Comparison of ENCODE assay signal across 15 mouse cellular contexts in the genomic region with DNA sequence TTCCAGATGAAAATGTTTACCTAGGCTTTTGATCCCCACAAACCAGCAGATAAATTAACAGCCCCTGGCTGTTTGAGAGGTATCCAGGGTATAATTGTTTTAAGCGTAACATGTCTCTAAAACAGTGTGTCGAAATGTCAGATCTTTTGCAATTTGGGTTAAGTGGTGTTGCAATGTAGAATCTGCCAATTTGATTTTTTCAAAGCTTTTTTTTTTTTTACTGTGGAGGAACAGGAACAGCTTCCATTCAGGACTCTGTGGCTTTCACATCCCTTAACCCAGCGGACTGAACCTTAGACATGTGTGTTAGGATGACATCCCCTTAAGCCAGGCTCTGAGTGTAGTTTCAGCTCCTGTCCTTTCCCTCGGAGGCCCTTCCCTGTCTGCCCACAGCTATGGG. TPM values are rescaled to one million over a fixed set of nuclear protein-coding genes. Genes with fewer than 3 reads are reported as not detected.
A peak's percentile ranks its signal among the peaks of the same experiment; 100 is the strongest.
DNase-seq lines count a peak whose midpoint lies in the region; ATAC-seq and TF ChIP-seq lines count a peak whose summit lies in the region.
"Had no signal": no experiment of that assay in that cellular context is flagged by ENCODE, and none has a peak within 500 bp of the region (broad histone marks: within the 10 kb centered on the region; RNA-seq: fewer than 3 reads in every experiment).

No protein-coding gene starts in this region.

- H3K9ac ChIP-seq in liver, adult 2 months (ENCODE audit: low read depth, low read length), result no peak overlapping the region
- H3K9ac ChIP-seq in forebrain, embryonic 11.5 days (ENCODE audit: low read length), result no peak overlapping the region
- H3K9ac ChIP-seq: embryonic facial prominence, embryonic 15.5 days; neural tube, embryonic 12.5 days had no signal

- H3K27me3 ChIP-seq in liver, adult 2 months (ENCODE audit: control insufficient read depth, insufficient read depth, low read length), result no peaks in the 10 kb centered on the region
- no peaks in the 10 kb centered on the region for H3K27me3 ChIP-seq in forebrain, embryonic 11.5 days (ENCODE audit: control insufficient read depth, insufficient read depth, low read length)
- H3K27me3 ChIP-seq: embryonic facial prominence, embryonic 15.5 days; megakaryocyte, embryonic 14.5 days; neural tube, embryonic 12.5 days had no signal

- H3K36me3 ChIP-seq in liver, adult 2 months (ENCODE audit: control insufficient read depth, insufficient read depth, low read length), result no peaks in the 10 kb centered on the region
- H3K36me3 ChIP-seq in macrophage (ENCODE audit: inconsistent target), result no peaks in the 10 kb centered on the region
- H3K36me3 ChIP-seq in forebrain, embryonic 11.5 days (ENCODE audit: control insufficient read depth, insufficient read depth, low read length), result no peaks in the 10 kb centered on the region
- H3K36me3 ChIP-seq: embryonic facial prominence, embryonic 15.5 days; neural tube, embryonic 12.5 days had no signal

- TF ChIP-seq POLR2A in liver, adult 2 months (IDR thresholded peaks at IDR 0.05; ENCODE audit: extremely low read depth, insufficient read depth, low read length), result no peak

- H3K79me2 ChIP-seq in liver, adult 2 months (ENCODE audit: control insufficient read depth, insufficient read depth, low read length), result peaks cover 27% of the 10 kb centered on the region; the same call in 1 of the 2 replicates
- peaks cover 87% of the 10 kb centered on the region for H3K79me2 ChIP-seq in macrophage (ENCODE audit: inconsistent target)

- ATAC-seq in forebrain, embryonic 11.5 days (replicated peaks; ENCODE audit: low FRiP score), result no peak
- ATAC-seq: forebrain, embryonic 14.5 days had no signal

- intact Hi-C loops in left cerebral cortex, postnatal 14 days (cut with DNase I), result no loop called here

- peak; percentile 93 for DNase-seq in liver, adult 2 months (ENCODE audit: extremely low read depth, low read depth, low spot score)
- DNase-seq in liver, result no peak
- peak; percentile 54 for DNase-seq in NIH3T3 (ENCODE audit: low read depth)
- DNase-seq in fat pad, adult 2 months (ENCODE audit: extremely low read depth, low read depth, low spot score), result peak; percentile 63
- DNase-seq in left cerebral cortex, postnatal 14 days (ENCODE audit: low spot score in 2 of 2), result no peak
- DNase-seq in forebrain, embryonic 11.5 days (ENCODE audit: low spot score), result no peak
- DNase-seq: adrenal gland, adult 8-10 months; kidney, adult 9 months had no signal

- no peak overlapping the region for H3K4me3 ChIP-seq in liver, adult 2 months (ENCODE audit: insufficient read depth, low read depth, low read length)
- H3K4me3 ChIP-seq in macrophage (ENCODE audit: inconsistent target), result no peak overlapping the region
- no peak overlapping the region for H3K4me3 ChIP-seq in forebrain, embryonic 11.5 days (ENCODE audit: low read depth, low read length)
- H3K4me3 ChIP-seq: embryonic facial prominence, embryonic 15.5 days; megakaryocyte, embryonic 14.5 days; neural tube, embryonic 12.5 days had no signal

- H3K9me3 ChIP-seq in forebrain, embryonic 11.5 days (ENCODE audit: control insufficient read depth, low read length), result no peaks in the 10 kb centered on the region
- H3K9me3 ChIP-seq: embryonic facial prominence, embryonic 15.5 days; G1E; megakaryocyte, embryonic 14.5 days; neural tube, embryonic 12.5 days had no signal

- 14% methylated on average over 4 of the region's 4 CpGs for WGBS in liver, adult 2 months
- WGBS in macrophage (ENCODE audit: missing documents), result 3% methylated on average over 4 of the region's 4 CpGs
- WGBS in forebrain, embryonic 11.5 days, result 91% methylated on average over 4 of the region's 4 CpGs

- peaks cover 26% of the 10 kb centered on the region for H3K4me1 ChIP-seq in liver, adult 2 months (ENCODE audit: control insufficient read depth, insufficient read depth, low read length)
- H3K4me1 ChIP-seq in forebrain, embryonic 11.5 days (replicated peaks; ENCODE audit: control insufficient read depth, insufficient read depth, low read length), result peaks cover 2% of the 10 kb centered on the region; the same call in 1 of the 2 replicates

- H3K4me2 ChIP-seq in forebrain, embryonic 11.5 days (ENCODE audit: low read depth, low read length, severe bottlenecking), result no peak overlapping the region
- H3K4me2 ChIP-seq: embryonic facial prominence, embryonic 15.5 days; neural tube, embryonic 12.5 days had no signal

- peak overlapping the region; percentile 33; the same call in 1 of the 2 replicates for H3K27ac ChIP-seq in liver, adult 2 months (replicated peaks; ENCODE audit: insufficient read depth, low read depth, low read length)
- peak overlapping the region; percentile 92 for H3K27ac ChIP-seq in macrophage
- no peak overlapping the region for H3K27ac ChIP-seq in forebrain, embryonic 11.5 days (ENCODE audit: low read depth, low read length)
- H3K27ac ChIP-seq: embryonic facial prominence, embryonic 15.5 days; neural tube, embryonic 12.5 days had no signal

- no peak for TF ChIP-seq CTCF in liver, adult 2 months (IDR thresholded peaks at IDR 0.05; ENCODE audit: low read depth, low read length)

RNA-seq across cellular contexts. Expression of gene Vps13c, which starts 4.8 kb away (rescaled TPM):
- total RNA-seq in liver, adult 2 months (2014; rRNA removed), result 29.7 and 34.6 TPM in 2 replicates
- polyA plus RNA-seq in liver, adult 2 months (2012; rRNA removed), result 4.8 and 4.9 TPM in 2 replicates
- 100 to 1,000 TPM in 21 of 26 experiments, 10 to 100 TPM in 5; 32.7 to 447 (median 280) TPM for total RNA-seq in macrophage (2018; cell fraction: chromatin; rRNA removed)
- total RNA-seq in macrophage (2018; cell fraction: cytosol; rRNA removed), result 10 to 100 TPM; 23.9 to 75.6 (median 46.1) TPM
- 100 to 1,000 TPM in 20 of 26 experiments, 10 to 100 TPM in 6; 32.9 to 256 (median 140) TPM for total RNA-seq in macrophage (2018; cell fraction: nucleus; rRNA removed)
- 26.6 to 52.6 TPM (median 28.0 TPM) in 3 replicates for polyA plus RNA-seq in macrophage (2018)
- 10 to 100 TPM; 62.3 to 66.2 TPM for total RNA-seq in left cerebral cortex, postnatal 14 days (2021)
- polyA plus RNA-seq in forebrain, embryonic 11.5 days (2014; fragmentation: Nextera tagmentation; extraction: Ambion mirVana), result 5.6 and 7.1 TPM in 2 replicates

RNA-seq across cellular contexts. Expression of gene C2cd4a, which starts 12.9 kb away (rescaled TPM):
- total RNA-seq in liver, adult 2 months (2014; rRNA removed), result not detected in 2 replicates
- polyA plus RNA-seq in liver, adult 2 months (2012; rRNA removed), result 0.07 TPM in 1 of 2 replicates, not detected in the other
- not detected for total RNA-seq in macrophage (2018; cell fraction: chromatin; rRNA removed)
- not detected for total RNA-seq in macrophage (2018; cell fraction: cytosol; rRNA removed)
- not detected for total RNA-seq in macrophage (2018; cell fraction: nucleus; rRNA removed)
- not detected in 3 replicates for polyA plus RNA-seq in macrophage (2018)
- under 1 TPM in 1 of 2 experiments, not detected in 1; 0.59 TPM for total RNA-seq in left cerebral cortex, postnatal 14 days (2021)
- polyA plus RNA-seq in forebrain, embryonic 11.5 days (2014; fragmentation: Nextera tagmentation; extraction: Ambion mirVana), result 0.13 and 0.25 TPM in 2 replicates
- total RNA-seq: heart, postnatal 25 days had no signal

Comparison
In these comparisons a context has a peak if more than half of its experiments do, and no peak if none do; other contexts are left out.
1. DNase-seq: peak in liver, adult 2 months (single experiment), NIH3T3 (single experiment) and fat pad, adult 2 months (single experiment); none in liver (single experiment), left cerebral cortex, postnatal 14 days (0 of 2) and forebrain, embryonic 11.5 days (single experiment).